Mouse (Mus musculus) Muller cell, postnatal 12 days (primary cell): ENCODE measurements at regions not wholly inside any gene's neighbourhood (a gene's known extent, or its start where the extent isn't known, plus 50 kb on each side); places are given as distances from the start of the nearest gene placed in this dataset.
"Not testable (repeated sequence)": the region's sequence is repeated elsewhere in the genome, so short reads cannot be mapped to it uniquely, and the experiment has no call there.

ENCODE experiments used
- DNase-seq: peaks from one replicate; pipeline ENCODE4 v3.0.0-alpha.2; 2015; ENCODE audit errors: inconsistent ontology term

- DNase-seq: no peak
Observed at GRCm38 (mm10) chr9:11206267-11206666, 301.7 kb upstream of the Cntn5 start.

GRCm38 (mm10) chr9:11192183-11192582 lies 287.6 kb upstream of the Cntn5 start:
- DNase-seq: no peak

- DNase-seq: no peak
Observed at GRCm38 (mm10) chr9:11145799-11146198, 241.2 kb upstream of the Cntn5 start.

- DNase-seq: no peak
Observed at GRCm38 (mm10) chr9:11126833-11127232, 222.3 kb upstream of the Cntn5 start.

- no peak for DNase-seq
Observed at GRCm38 (mm10) chr9:11119153-11119552, 214.6 kb upstream of the Cntn5 start.

GRCm38 (mm10) chr9:11107828-11108227 lies 203.3 kb upstream of the Cntn5 start:
- DNase-seq: not testable (repeated sequence)

- DNase-seq: not testable (repeated sequence)
Observed at GRCm38 (mm10) chr9:11107212-11107611, 202.6 kb upstream of the Cntn5 start.

GRCm38 (mm10) chr9:11106268-11106667 lies 201.7 kb upstream of the Cntn5 start:
- DNase-seq: no peak

GRCm38 (mm10) chr9:11103448-11103847 lies 198.9 kb upstream of the Cntn5 start:
- DNase-seq: no peak

GRCm38 (mm10) chr9:11092874-11093273 lies 188.3 kb upstream of the Cntn5 start:
- DNase-seq: no peak

GRCm38 (mm10) chr9:11067125-11067524 lies 162.6 kb upstream of the Cntn5 start:
- DNase-seq: not testable (repeated sequence)

- DNase-seq: no peak
Observed at GRCm38 (mm10) chr9:11062856-11063255, 158.3 kb upstream of the Cntn5 start.
